Mouse (Mus musculus): ENCODE measurements around the gene Adamtsl4. TPM values are rescaled to one million over a fixed set of nuclear protein-coding genes. Genes with fewer than 3 reads are reported as not detected.

Adamtsl4 gene
- polyA plus RNA-seq, 1 experiment, result 4.1 TPM

DNA sequence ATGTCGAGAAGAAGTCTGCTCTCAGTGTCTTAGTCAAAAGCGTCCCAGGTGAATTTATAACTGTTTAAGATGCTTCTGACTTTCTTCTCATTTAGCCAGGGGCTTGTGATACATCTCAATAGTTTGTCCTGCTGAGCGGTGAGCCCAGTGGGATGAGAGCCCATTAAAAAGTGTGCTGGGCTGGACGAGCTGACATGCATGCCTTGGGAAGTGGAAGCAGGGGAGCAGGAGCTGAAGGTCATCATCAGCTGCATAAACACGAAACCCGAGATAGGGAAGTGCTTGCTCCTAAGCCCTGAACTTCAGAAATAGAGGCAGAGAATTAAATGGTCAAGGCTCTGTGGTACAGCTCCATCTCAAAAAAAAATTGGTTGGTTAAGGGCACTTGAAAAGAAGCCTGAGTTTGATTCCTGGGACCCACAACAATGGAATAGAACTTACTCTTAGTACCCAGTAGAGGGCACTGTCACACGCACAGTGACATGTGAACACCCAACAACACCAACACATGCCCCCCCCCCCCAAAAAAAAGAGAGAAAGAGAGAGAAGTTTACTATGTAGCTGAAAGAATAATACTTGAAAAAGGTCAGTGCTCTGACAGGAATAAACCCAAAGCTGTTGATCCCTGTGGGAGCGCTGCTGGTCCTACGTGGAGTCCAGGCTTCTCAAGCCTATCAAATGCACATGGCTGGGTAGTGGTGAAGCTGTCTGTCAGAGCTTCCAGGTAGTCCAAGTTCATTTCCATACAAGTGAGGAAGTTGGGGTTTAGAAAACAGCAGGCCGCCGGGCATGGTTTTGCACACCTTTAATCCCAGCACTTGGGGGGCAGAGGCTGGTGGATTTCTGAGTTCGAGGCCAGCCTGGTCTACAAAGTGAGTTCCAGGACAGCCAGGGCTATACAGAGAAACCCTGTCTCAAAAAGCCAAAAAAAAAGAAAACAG, 54.8 kb downstream of the Adamtsl4 start:
- TF ChIP-seq POLR2A (IDR thresholded peaks at IDR 0.05; ENCODE audit: control insufficient read depth, extremely low read depth, insufficient read depth, low read length, poor library complexity) (no peak), CTCF (IDR thresholded peaks at IDR 0.05; ENCODE audit: borderline replicate concordance, control insufficient read depth, extremely low read depth, insufficient read depth, low read length, poor library complexity) (no peak)
- H3K4me1 ChIP-seq (replicated peaks; ENCODE audit: control insufficient read depth, insufficient read depth, low read length), result no peaks in the 10 kb centered on the region
- WGBS, result 90% methylated on average over 12 of the region's 12 CpGs
- no peaks in the 10 kb centered on the region for H3K27me3 ChIP-seq (ENCODE audit: control insufficient read depth, insufficient read depth, low read length)
- DNase-seq, result no peak
- H3K4me3 ChIP-seq (ENCODE audit: control insufficient read depth, insufficient read depth, low read length), result no peak overlapping the region
- H3K36me3 ChIP-seq (ENCODE audit: control insufficient read depth, insufficient read depth, low read length), result peaks cover 73% of the 10 kb centered on the region
- no peak overlapping the region; the same call in 1 of the 2 replicates for H3K27ac ChIP-seq (ENCODE audit: control insufficient read depth, insufficient read depth, low read length)

DNA sequence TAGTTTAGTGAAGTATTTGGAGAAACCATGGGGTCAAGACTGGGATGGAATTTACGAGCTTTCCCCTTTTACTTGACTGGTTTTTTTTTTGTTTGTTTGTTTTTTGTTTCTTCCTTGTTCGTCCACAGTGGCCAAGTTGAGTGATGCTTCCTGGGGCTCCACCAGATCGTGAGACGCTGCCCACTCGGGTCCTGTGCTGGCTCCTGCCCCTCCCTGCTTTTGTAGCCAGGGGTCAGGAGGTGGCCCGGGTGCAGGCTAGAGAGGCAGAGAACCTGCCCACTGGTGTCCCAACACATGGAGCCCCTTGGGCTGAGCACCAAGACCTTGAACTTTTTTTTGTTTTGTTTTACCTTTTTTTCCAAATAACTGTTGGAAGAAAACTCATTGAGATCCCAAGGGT, 56.4 kb downstream of the Adamtsl4 start:
- no peak for DNase-seq
- Histone ChIP-seq H3K36me3 (ENCODE audit: control insufficient read depth, insufficient read depth, low read length) (peaks cover 81% of the 10 kb centered on the region), H3K27me3 (ENCODE audit: control insufficient read depth, insufficient read depth, low read length) (no peaks in the 10 kb centered on the region), H3K27ac (ENCODE audit: control insufficient read depth, insufficient read depth, low read length) (no peak overlapping the region), H3K4me3 (ENCODE audit: control insufficient read depth, insufficient read depth, low read length) (no peak overlapping the region), H3K4me1 (replicated peaks; ENCODE audit: control insufficient read depth, insufficient read depth, low read length) (no peaks in the 10 kb centered on the region)
- 89% methylated on average over 6 of the region's 6 CpGs for WGBS
- TF ChIP-seq CTCF (IDR thresholded peaks at IDR 0.05; ENCODE audit: borderline replicate concordance, control insufficient read depth, extremely low read depth, insufficient read depth, low read length, poor library complexity) (no peak), POLR2A (IDR thresholded peaks at IDR 0.05; ENCODE audit: control insufficient read depth, extremely low read depth, insufficient read depth, low read length, poor library complexity) (no peak)

DNA sequence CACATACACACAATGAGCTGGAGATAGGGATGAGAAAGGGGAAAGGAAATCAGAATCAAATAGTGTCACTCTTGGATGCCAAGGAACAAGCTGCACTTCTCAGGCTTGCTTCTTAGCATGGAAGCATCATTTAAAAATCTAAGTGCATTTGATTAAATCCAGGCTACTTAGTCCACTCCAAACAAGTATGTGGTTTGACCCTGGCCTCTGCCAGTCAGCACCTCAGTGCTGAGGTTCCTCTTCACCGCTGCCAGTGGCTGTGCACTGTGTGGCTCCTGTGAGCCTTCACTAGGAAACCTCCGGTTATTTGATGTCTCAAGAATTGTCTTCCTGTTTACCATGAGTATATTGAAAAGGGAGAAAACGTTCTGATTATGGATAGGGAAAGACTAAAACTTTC, 56.9 kb downstream of the Adamtsl4 start:
- WGBS, result 48% methylated on average over 3 of the region's 3 CpGs
- Histone ChIP-seq H3K4me3 (ENCODE audit: control insufficient read depth, insufficient read depth, low read length) (no peak overlapping the region), H3K36me3 (ENCODE audit: control insufficient read depth, insufficient read depth, low read length) (peaks cover 76% of the 10 kb centered on the region), H3K4me1 (replicated peaks; ENCODE audit: control insufficient read depth, insufficient read depth, low read length) (no peaks in the 10 kb centered on the region), H3K27ac (ENCODE audit: control insufficient read depth, insufficient read depth, low read length) (no peak overlapping the region), H3K27me3 (ENCODE audit: control insufficient read depth, insufficient read depth, low read length) (no peaks in the 10 kb centered on the region)
- DNase-seq, result no peak
- TF ChIP-seq POLR2A (IDR thresholded peaks at IDR 0.05; ENCODE audit: control insufficient read depth, extremely low read depth, insufficient read depth, low read length, poor library complexity), result no peak
- TF ChIP-seq CTCF (IDR thresholded peaks at IDR 0.05; ENCODE audit: borderline replicate concordance, control insufficient read depth, extremely low read depth, insufficient read depth, low read length, poor library complexity), result no peak

DNA sequence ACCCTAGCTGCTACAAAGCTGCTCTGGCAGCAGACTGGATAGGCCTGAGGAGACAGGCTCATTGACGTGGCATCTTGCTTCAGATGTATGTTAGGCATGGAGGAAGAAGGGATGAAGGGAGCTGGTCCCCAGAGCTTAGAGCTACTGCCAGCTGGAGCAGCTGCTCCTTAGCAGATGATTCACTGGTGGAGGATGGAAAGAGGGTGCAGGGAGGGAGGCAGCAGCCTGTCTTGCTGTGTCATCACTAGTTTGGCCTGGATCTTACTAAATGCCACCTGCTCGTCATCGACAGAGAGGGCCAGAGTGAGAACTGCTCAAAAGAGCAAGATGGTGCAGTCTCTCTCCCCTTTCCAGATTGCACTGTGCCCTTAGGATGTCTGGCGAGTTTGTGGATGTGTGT, 58.0 kb downstream of the Adamtsl4 start:
- Histone ChIP-seq H3K4me3 (ENCODE audit: control insufficient read depth, insufficient read depth, low read length) (no peak overlapping the region), H3K4me1 (replicated peaks; ENCODE audit: control insufficient read depth, insufficient read depth, low read length) (peaks cover 4% of the 10 kb centered on the region; the same call in 1 of the 2 replicates), H3K27me3 (ENCODE audit: control insufficient read depth, insufficient read depth, low read length) (no peaks in the 10 kb centered on the region), H3K36me3 (ENCODE audit: control insufficient read depth, insufficient read depth, low read length) (peaks cover 66% of the 10 kb centered on the region), H3K27ac (ENCODE audit: control insufficient read depth, insufficient read depth, low read length) (no peak overlapping the region)
- no peak for DNase-seq
- TF ChIP-seq CTCF (IDR thresholded peaks at IDR 0.05; ENCODE audit: borderline replicate concordance, control insufficient read depth, extremely low read depth, insufficient read depth, low read length, poor library complexity) (no peak), POLR2A (IDR thresholded peaks at IDR 0.05; ENCODE audit: control insufficient read depth, extremely low read depth, insufficient read depth, low read length, poor library complexity) (no peak)
- 95% methylated on average over 4 of the region's 4 CpGs for WGBS

DNA sequence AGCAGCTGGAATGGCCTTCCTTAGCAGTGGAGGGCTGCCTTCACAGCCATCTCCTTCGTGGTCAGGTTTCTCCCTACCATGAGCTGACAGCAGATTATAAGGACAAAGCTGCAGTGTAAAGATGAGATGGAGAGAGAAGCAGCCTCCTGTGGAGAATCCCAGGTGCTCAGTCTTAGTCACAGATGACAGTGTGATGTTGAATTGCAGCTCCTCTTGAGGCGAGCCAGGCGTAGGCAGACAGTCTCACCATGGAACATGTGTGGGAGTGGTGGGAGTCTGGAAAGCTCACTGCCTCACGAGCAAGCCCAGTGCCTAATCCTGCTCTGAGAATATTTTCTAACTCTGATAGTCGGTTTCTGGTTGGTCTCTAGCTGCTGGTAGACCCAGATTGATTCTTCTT, 60.0 kb downstream of the Adamtsl4 start:
- Histone ChIP-seq H3K4me1 (replicated peaks; ENCODE audit: control insufficient read depth, insufficient read depth, low read length) (peaks cover 4% of the 10 kb centered on the region; the same call in 1 of the 2 replicates), H3K27me3 (ENCODE audit: control insufficient read depth, insufficient read depth, low read length) (no peaks in the 10 kb centered on the region), H3K36me3 (ENCODE audit: control insufficient read depth, insufficient read depth, low read length) (peaks cover 53% of the 10 kb centered on the region), H3K4me3 (ENCODE audit: control insufficient read depth, insufficient read depth, low read length) (no peak overlapping the region), H3K27ac (ENCODE audit: control insufficient read depth, insufficient read depth, low read length) (no peak overlapping the region)
- TF ChIP-seq POLR2A (IDR thresholded peaks at IDR 0.05; ENCODE audit: control insufficient read depth, extremely low read depth, insufficient read depth, low read length, poor library complexity) (no peak), CTCF (IDR thresholded peaks at IDR 0.05; ENCODE audit: borderline replicate concordance, control insufficient read depth, extremely low read depth, insufficient read depth, low read length, poor library complexity) (no peak)
- DNase-seq, result no peak
- 92% methylated on average over 5 of the region's 5 CpGs for WGBS

Other genes starting within 250 kb of the Adamtsl4 start
- 2.0 and 2.5 TPM in 2 replicates for gene Ctsk, start 188.7 kb downstream of the Adamtsl4 start, polyA plus RNA-seq (2012; rRNA removed)
- gene Ctss, start 161.1 kb downstream of the Adamtsl4 start, polyA plus RNA-seq (2012; rRNA removed), result 48.5 and 70.6 TPM in 2 replicates
- gene Hormad1, start 128.2 kb downstream of the Adamtsl4 start, polyA plus RNA-seq (2012; rRNA removed), result not detected in 2 replicates
- 8.6 and 9.3 TPM in 2 replicates for gene Golph3l, start 99.0 kb downstream of the Adamtsl4 start, polyA plus RNA-seq (2012; rRNA removed)
- 17.1 and 18.3 TPM in 2 replicates for gene Ensa, start 62.9 kb downstream of the Adamtsl4 start, polyA plus RNA-seq (2012; rRNA removed)
- 145 and 198 TPM in 2 replicates for gene Mcl1, start 29.1 kb downstream of the Adamtsl4 start, polyA plus RNA-seq (2012; rRNA removed)
- gene Ecm1, start 51.7 kb upstream of the Adamtsl4 start, polyA plus RNA-seq (2012; rRNA removed), result 80.2 and 125 TPM in 2 replicates
- 43.3 and 44.1 TPM in 2 replicates for gene Tars2, start 72.3 kb upstream of the Adamtsl4 start, polyA plus RNA-seq (2012; rRNA removed)
- gene Rprd2, start 130.9 kb upstream of the Adamtsl4 start, polyA plus RNA-seq (2012; rRNA removed), result 20.1 and 26.5 TPM in 2 replicates
- 21.1 and 32.5 TPM in 2 replicates for gene Prpf3, start 168.0 kb upstream of the Adamtsl4 start, polyA plus RNA-seq (2012; rRNA removed)
- gene Mrps21, start 183.6 kb upstream of the Adamtsl4 start, polyA plus RNA-seq (2012; rRNA removed), result 56.3 and 60.5 TPM in 2 replicates
- 3.0 and 3.1 TPM in 2 replicates for gene Ciart, start 194.3 kb upstream of the Adamtsl4 start, polyA plus RNA-seq (2012; rRNA removed)
- 4.5 and 6.0 TPM in 2 replicates for gene BC028528, start 204.1 kb upstream of the Adamtsl4 start, polyA plus RNA-seq (2012; rRNA removed)
- gene Aph1a, start 206.1 kb upstream of the Adamtsl4 start, polyA plus RNA-seq (2012; rRNA removed), result 139 and 156 TPM in 2 replicates
- 4.3 and 13.0 TPM in 2 replicates for gene Car14, start 216.8 kb upstream of the Adamtsl4 start, polyA plus RNA-seq (2012; rRNA removed)
- gene Anp32e, start 241.3 kb upstream of the Adamtsl4 start, polyA plus RNA-seq (2012; rRNA removed), result 89.1 and 120 TPM in 2 replicates

All from thymus, adult 2 months (tissue).